Mouse (Mus musculus): ENCODE results near the gene Zmynd8. TPM values are rescaled to one million over a fixed set of nuclear protein-coding genes. Genes with fewer than 3 reads are reported as not detected.

Gene Zmynd8
- polyA plus RNA-seq, 1 experiment from 2014 or later: 60.0 TPM

DNA sequence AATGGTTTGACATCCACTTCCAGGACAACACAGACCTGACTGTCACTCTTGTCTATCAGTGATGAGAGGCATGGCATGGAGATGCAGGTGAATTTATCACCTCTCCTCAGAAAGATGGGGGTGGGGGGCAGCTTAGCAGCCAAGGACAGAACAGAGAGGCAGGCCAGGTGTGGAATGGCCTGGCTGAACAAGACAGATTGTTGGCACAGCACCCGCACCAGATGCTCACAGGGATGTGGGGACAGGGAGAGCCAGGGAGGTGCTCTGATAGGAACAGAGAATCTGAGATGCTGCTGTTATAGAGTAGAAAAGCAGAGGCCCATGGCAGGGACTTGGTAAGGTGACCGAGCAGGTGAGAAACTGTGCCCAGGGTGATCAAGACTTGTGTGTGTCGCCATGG, 109.1 kb downstream of the Zmynd8 start:
- Histone ChIP-seq H3K9me3 (no peaks in the 10 kb centered on the region), H3K27ac (no peak overlapping the region), H3K36me3 (peaks cover 98% of the 10 kb centered on the region), H3K27me3 (ENCODE audit: insufficient read depth, poor library complexity, severe bottlenecking) (no peaks in the 10 kb centered on the region), H3K4me3 (no peak overlapping the region), H3K4me1 (replicated peaks) (peaks cover 18% of the 10 kb centered on the region)
- DNase-seq (ENCODE audit: low spot score): no peak
- 95% methylated on average over 3 of the region's 3 CpGs for WGBS

DNA sequence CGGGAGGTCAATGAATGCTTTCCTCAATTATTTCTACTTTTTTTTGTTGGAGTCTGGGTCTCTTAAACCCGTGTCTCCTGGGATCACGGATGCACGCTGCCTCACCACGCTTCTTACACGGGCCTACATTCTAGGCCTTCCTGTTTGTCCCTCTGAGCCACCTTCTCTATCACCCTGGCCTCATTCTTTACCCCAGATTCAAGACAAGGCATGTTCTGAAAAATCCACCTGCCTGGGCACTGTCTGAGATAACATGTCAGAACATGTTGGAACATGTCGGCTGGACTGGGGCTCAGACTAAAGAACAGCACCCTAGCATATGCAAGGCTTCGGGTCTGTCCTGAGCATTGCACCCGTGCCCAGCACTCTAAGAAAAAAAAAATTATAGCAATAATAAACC, 110.0 kb downstream of the Zmynd8 start:
- WGBS: 97% methylated on average over 9 of the region's 9 CpGs
- H3K36me3 ChIP-seq: peaks cover 98% of the 10 kb centered on the region
- DNase-seq (ENCODE audit: low spot score): no peak
- H3K4me1 ChIP-seq (replicated peaks): peaks cover 18% of the 10 kb centered on the region
- H3K9me3 ChIP-seq: no peaks in the 10 kb centered on the region
- H3K27ac ChIP-seq: no peak overlapping the region
- H3K4me3 ChIP-seq: no peak overlapping the region
- no peaks in the 10 kb centered on the region for H3K27me3 ChIP-seq (ENCODE audit: insufficient read depth, poor library complexity, severe bottlenecking)

DNA sequence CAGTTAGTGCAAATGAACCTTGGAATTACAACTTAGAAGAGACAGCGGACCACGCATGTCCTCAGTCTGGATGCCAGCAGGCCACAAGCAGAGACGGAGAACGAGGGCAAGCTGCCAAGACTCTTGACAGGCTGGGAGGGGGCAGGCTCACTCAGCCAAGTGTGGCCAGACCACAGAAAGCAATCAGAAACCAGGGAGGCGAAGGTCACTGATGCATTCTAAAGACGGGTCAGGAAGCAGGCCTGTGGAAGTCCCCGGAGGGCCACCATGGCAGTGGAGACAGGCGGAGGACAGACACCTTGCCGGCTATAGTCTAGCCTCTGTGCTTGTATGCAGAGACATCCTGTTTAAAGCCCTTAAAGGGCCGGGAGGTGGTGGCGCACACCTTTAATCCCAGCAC, 110.8 kb downstream of the Zmynd8 start:
- Histone ChIP-seq H3K27ac (no peak overlapping the region), H3K36me3 (peaks cover 98% of the 10 kb centered on the region), H3K27me3 (ENCODE audit: insufficient read depth, poor library complexity, severe bottlenecking) (no peaks in the 10 kb centered on the region), H3K4me3 (no peak overlapping the region), H3K4me1 (replicated peaks) (peaks cover 18% of the 10 kb centered on the region), H3K9me3 (no peaks in the 10 kb centered on the region)
- 75% methylated on average over 11 of the region's 11 CpGs for WGBS
- DNase-seq (ENCODE audit: low spot score): no peak

DNA sequence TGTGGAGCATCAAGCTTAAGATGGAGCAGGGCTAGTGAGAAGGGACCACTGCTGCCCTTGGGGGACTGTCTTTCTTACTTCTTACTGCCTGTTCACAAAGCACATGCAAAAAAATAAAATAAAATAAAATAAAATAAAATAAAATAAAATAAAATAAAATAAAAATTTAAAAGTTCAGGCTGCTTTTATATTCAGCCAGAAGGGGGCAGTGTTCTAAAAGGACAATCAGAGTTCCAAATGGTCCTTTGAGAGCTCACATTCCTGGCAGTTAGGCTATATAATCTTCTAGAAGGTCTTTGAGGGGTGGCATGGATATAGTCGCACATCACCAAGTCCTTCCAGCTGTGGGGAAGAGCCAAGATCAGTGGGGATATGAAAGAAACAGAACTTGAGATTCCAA, 112.3 kb downstream of the Zmynd8 start:
- Histone ChIP-seq H3K4me3 (no peak overlapping the region), H3K9me3 (no peaks in the 10 kb centered on the region), H3K36me3 (peaks cover 98% of the 10 kb centered on the region), H3K4me1 (replicated peaks) (peaks cover 21% of the 10 kb centered on the region), H3K27me3 (ENCODE audit: insufficient read depth, poor library complexity, severe bottlenecking) (no peaks in the 10 kb centered on the region), H3K27ac (no peak overlapping the region)
- no peak for DNase-seq (ENCODE audit: low spot score)
- 71% methylated on average over 1 of the region's 1 CpGs for WGBS

DNA sequence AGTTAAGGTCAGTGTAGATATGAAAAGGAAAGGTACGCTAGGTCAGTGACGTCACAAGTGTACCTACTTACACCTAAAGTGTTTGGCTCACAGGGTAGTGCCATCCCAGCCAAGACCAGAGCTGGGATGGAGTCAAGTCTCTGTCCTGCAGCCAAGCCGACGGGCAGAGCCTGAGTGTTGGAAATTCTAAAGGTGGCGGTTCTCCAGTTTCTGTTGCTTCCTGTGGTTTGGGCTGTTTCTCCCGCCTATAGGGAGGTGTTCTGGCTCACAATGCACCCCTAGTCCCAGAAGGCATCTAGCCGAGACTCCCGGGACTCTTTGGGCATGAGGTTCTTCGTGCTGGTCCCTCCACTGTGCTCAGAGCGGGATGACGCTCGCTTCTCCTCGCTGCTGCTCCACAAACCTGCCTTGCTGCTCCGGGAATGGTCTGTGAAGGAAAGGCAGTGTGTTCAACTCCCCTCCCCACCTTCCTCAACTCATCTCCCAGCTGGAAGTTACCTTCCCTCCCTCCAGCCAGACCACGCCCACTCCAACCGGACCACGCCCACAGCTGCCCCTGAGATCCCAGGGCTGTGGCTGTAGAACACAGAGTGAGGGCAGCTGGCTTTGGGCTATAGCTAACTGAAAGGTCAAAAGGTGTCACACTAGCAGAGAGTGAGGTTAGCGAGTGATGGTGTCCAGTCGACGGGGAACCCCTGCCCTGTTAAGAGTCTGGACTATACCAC, 113.3 kb downstream of the Zmynd8 start:
- H3K4me1 ChIP-seq (replicated peaks): peaks cover 11% of the 10 kb centered on the region
- 87% methylated on average over 20 of the region's 20 CpGs for WGBS
- no peak for DNase-seq (ENCODE audit: low spot score)

DNA sequence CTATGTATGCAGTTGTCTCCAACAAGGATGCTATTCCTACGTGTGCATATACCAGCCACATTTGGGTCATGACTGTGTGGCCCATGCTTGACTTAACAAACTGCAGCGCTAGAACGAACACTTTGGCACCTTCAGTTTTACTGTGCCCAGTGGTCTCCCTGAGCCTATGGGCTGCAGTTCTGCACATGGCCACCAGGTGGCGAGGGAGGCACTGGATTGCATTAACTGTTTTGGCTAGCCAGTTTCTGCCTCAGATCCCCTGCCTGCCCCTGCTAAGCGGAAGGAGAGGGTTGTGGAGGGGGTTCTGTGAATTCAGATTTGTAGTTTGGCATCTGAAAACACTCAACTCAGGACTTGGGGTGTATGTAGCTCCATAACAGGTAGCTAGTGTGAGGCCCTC, 116.5 kb downstream of the Zmynd8 start:
- peak; percentile 85 for DNase-seq (ENCODE audit: low spot score)
- no peak overlapping the region for H3K27ac ChIP-seq
- H3K27me3 ChIP-seq (ENCODE audit: insufficient read depth, poor library complexity, severe bottlenecking): no peaks in the 10 kb centered on the region
- H3K36me3 ChIP-seq: peaks cover 59% of the 10 kb centered on the region
- no peaks in the 10 kb centered on the region for H3K9me3 ChIP-seq
- 42% methylated on average over 5 of the region's 5 CpGs for WGBS
- H3K4me1 ChIP-seq (replicated peaks): peaks cover 13% of the 10 kb centered on the region; the same call in 1 of the 2 replicates
- no peak overlapping the region for H3K4me3 ChIP-seq

More for the DNA sequence above, 113.3 kb downstream of the Zmynd8 start:
- Histone ChIP-seq H3K27ac (no peak overlapping the region), H3K4me3 (no peak overlapping the region), H3K36me3 (peaks cover 91% of the 10 kb centered on the region), H3K9me3 (no peaks in the 10 kb centered on the region), H3K27me3 (ENCODE audit: insufficient read depth, poor library complexity, severe bottlenecking) (no peaks in the 10 kb centered on the region)

DNA sequence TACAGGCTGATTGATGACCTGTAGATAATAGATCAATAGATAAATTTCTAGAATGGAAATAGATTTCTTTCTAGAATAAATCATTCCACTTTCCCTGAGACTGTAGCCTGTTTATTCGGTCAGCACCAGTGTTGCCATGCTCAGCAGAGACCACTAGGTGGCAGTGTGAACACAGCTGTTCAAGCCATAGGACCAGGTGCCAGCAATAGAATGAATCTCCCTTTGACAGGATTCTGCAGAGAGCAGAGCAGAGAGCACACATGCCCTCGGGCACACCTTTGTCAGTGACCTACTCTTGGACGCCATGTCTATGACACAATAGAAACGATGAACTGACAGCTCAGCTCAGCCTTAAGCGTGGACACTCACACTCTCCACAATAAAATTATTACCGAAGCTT, 119.9 kb downstream of the Zmynd8 start:
- DNase-seq (ENCODE audit: low spot score): peak; percentile 79
- Histone ChIP-seq H3K9me3 (no peaks in the 10 kb centered on the region), H3K36me3 (peaks cover 33% of the 10 kb centered on the region), H3K4me1 (replicated peaks) (peaks cover 13% of the 10 kb centered on the region; the same call in 1 of the 2 replicates), H3K4me3 (no peak overlapping the region), H3K27me3 (ENCODE audit: insufficient read depth, poor library complexity, severe bottlenecking) (no peaks in the 10 kb centered on the region), H3K27ac (peak overlapping the region; percentile 54)
- WGBS: 30% methylated on average over 6 of the region's 6 CpGs

DNA sequence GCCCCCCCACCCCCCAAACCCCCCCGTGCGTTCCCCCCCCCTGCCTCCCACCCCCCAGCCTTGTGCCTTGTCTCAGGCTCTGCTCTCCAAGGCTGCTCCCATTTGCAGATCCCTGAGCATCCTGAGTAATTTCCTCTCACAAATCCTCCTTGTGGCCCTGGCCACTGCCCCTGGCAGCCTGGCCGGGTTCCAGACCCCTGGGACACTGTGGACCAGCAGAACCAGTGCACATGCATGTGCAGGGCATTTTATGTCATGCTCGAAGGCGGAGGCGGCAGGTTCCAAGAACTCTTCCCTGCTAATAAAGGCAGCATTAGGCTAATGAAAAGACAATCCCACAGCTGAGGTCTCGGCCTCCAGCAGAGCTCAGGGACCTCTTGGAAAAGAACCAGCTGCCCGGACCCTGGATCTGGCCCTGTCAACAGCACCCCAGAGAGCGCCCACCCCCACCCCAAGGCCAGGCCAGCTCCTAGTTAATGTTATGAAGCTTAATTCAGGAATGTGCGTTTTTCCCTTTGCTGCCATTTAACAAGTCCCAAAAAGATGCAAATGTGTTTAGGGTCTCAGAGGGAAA, 129.4 kb downstream of the Zmynd8 start:
- H3K4me1 ChIP-seq (replicated peaks): peaks cover 20% of the 10 kb centered on the region
- peaks cover 47% of the 10 kb centered on the region for H3K36me3 ChIP-seq
- H3K27ac ChIP-seq: peak overlapping the region; percentile 57
- no peaks in the 10 kb centered on the region for H3K9me3 ChIP-seq
- H3K4me3 ChIP-seq: no peak overlapping the region
- no peak for DNase-seq (ENCODE audit: low spot score)
- H3K27me3 ChIP-seq (ENCODE audit: insufficient read depth, poor library complexity, severe bottlenecking): no peaks in the 10 kb centered on the region
- whole genome bisulfite sequencing: 52% methylated on average over 10 of the region's 10 CpGs

DNA sequence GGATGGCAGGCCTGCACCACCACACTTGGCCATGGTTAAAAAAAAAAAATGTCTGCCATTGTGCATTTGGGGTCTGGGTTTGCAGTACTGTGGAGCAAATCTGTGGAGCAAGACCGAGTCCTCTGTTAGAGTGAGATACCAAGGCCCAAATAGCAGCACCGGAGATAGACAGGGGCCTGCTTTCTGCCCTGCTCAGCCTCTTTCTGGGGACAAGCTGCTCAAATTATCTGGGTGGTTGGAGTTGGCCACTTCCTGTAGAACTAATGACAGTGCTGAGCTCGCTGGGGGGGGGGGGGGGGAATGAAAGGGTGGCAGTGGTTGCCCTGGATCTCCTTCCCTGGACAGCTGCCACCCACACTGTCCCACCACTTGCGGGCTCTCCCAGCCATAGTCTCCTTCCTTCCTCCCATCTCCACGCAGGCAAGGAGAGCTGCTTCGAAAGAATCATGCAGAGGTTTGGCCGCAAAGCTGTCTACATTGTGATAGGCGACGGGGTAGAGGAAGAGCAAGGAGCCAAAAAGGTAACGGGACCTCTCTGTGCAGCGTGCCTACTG, 129.9 kb downstream of the Zmynd8 start:
- Histone ChIP-seq H3K27ac (peak overlapping the region; percentile 57), H3K4me3 (no peak overlapping the region), H3K36me3 (peaks cover 47% of the 10 kb centered on the region), H3K9me3 (no peaks in the 10 kb centered on the region), H3K4me1 (replicated peaks) (peaks cover 20% of the 10 kb centered on the region), H3K27me3 (ENCODE audit: insufficient read depth, poor library complexity, severe bottlenecking) (no peaks in the 10 kb centered on the region)
- DNase-seq (ENCODE audit: low spot score): no peak
- WGBS: 61% methylated on average over 11 of the region's 11 CpGs

DNA sequence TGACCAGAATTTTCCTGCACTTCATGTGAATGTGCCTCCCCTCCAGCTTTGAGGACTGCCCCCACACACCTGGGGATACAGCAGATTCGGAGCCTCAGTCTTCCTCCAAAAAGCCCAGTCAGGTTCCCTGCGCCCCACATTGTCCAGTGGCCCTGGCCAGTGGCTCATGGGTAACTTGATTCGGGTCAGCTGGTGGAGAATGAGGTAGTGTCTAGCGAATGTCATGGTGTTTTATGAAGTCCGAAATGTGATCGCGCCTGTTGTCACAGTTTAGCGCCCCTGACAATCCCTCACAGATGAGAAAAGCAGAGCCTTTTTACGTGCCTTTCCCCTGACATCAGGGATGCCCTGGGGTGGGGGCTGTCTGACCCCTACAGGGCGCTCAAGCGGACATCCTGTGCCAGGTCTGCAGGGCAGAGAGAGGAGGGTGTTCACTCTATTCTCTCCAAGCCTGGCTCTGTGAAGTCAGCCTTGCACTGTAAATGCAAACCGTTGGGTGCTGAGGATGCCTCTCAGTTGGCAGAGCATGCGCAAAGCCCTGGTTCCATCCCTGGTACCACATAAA, 139.3 kb downstream of the Zmynd8 start:
- Histone ChIP-seq H3K9me3 (no peaks in the 10 kb centered on the region), H3K4me3 (no peak overlapping the region), H3K27ac (peak overlapping the region; percentile 82), H3K36me3 (peaks cover 27% of the 10 kb centered on the region), H3K27me3 (ENCODE audit: insufficient read depth, poor library complexity, severe bottlenecking) (no peaks in the 10 kb centered on the region), H3K4me1 (replicated peaks) (peaks cover 26% of the 10 kb centered on the region)
- no peak for DNase-seq (ENCODE audit: low spot score)
- WGBS: 79% methylated on average over 13 of the region's 13 CpGs

DNA sequence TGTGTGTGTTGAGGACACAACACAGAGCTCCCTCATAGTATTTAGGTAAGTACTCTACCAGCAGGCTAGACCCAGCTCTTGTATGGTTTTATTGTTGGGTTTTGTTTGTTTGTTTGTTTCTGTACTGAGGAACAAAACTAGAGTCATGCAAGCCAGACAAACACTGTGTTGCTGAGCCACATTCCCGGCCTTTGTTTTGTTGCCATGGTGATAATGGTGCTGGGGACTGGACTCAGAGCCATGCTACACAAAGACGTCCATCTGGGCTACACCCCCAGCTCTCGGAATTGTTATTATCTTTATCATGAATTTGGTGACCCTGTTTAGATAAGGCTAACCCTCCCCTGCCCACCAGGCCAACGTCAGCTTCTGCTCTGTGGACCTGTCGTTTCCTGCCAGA, 140.3 kb downstream of the Zmynd8 start:
- DNase-seq (ENCODE audit: low spot score): peak; percentile 73
- H3K36me3 ChIP-seq: peaks cover 17% of the 10 kb centered on the region
- H3K27ac ChIP-seq: peak overlapping the region; percentile 82
- H3K27me3 ChIP-seq (ENCODE audit: insufficient read depth, poor library complexity, severe bottlenecking): no peaks in the 10 kb centered on the region
- 19% methylated on average over 5 of the region's 5 CpGs for WGBS
- H3K4me3 ChIP-seq: no peak overlapping the region
- no peaks in the 10 kb centered on the region for H3K9me3 ChIP-seq
- H3K4me1 ChIP-seq (replicated peaks): peaks cover 26% of the 10 kb centered on the region

DNA sequence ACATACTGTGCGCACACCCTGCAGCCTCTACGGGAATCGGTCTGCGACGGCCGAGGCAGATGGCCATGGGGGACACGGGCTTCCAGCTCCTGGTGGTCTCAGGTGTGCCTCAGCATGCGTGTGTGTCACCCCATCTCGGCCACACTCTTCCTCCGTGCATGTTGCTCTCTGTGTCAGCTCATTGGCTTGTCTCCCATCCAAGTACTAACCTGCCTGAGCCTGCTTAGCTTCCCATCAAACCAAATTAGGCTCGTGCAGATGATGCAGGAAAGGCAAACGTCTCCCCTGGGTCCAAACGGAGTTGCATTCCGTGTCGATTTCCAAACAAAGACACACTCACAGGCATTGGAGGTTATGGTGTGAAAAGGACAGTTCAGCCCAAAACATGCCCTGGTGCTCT, 141.0 kb downstream of the Zmynd8 start:
- WGBS: 74% methylated on average over 15 of the region's 15 CpGs

DNA sequence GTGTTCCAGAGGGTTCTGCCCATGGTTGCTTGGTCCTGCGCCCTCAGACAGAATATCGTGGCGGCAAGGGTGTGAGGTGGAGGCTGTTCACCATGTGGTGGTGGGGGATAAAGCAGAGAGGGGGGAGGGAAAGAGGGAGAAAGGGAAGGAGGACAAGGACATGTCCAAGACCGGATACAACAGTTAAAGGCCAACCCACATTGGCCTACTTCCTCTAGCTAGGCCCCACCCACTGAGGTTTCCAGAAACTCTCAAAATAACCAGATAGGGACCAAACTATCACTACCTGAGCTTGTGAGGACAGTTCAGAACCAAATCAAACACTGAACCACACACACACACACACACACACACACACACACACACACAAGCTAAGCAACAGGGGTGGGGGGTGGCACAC, 146.1 kb downstream of the Zmynd8 start:
- no peaks in the 10 kb centered on the region for H3K9me3 ChIP-seq
- peaks cover 12% of the 10 kb centered on the region for H3K36me3 ChIP-seq
- peaks cover 22% of the 10 kb centered on the region for H3K4me1 ChIP-seq (replicated peaks)
- DNase-seq (ENCODE audit: low spot score): no peak
- H3K27me3 ChIP-seq (ENCODE audit: insufficient read depth, poor library complexity, severe bottlenecking): 0 out of 2 replicates have a peak, but pooled peaks cover 6% of the 10 kb centered on the region
- WGBS: 89% methylated on average over 4 of the region's 4 CpGs
- H3K27ac ChIP-seq: 0 out of 2 replicates have a peak overlapping the region, but pooled peaks have one; percentile 29
- H3K4me3 ChIP-seq: no peak overlapping the region

More for the DNA sequence above, 141.0 kb downstream of the Zmynd8 start:
- no peaks in the 10 kb centered on the region for H3K27me3 ChIP-seq (ENCODE audit: insufficient read depth, poor library complexity, severe bottlenecking)
- no peaks in the 10 kb centered on the region for H3K9me3 ChIP-seq
- H3K27ac ChIP-seq: peak overlapping the region; percentile 82
- H3K36me3 ChIP-seq: peaks cover 12% of the 10 kb centered on the region
- no peak overlapping the region for H3K4me3 ChIP-seq
- peaks cover 26% of the 10 kb centered on the region for H3K4me1 ChIP-seq (replicated peaks)
- peak; percentile 36 for DNase-seq (ENCODE audit: low spot score)
